Mouse (Mus musculus) left cerebral cortex, adult 8-10 months (tissue): ENCODE measurements at regions not wholly inside any gene's neighbourhood (a gene's known extent, or its start where the extent isn't known, plus 50 kb on each side); places are given as distances from the start of the nearest gene placed in this dataset.
"Not testable (repeated sequence)": the region's sequence is repeated elsewhere in the genome, so short reads cannot be mapped to it uniquely, and the experiment has no call there.

Experiments
- DNase-seq, 2 experiments: peaks; one replicate each; pipeline ENCODE4 v3.0.0; 2022; ENCODE audit warnings: low spot score in 2 of 2

DNA sequence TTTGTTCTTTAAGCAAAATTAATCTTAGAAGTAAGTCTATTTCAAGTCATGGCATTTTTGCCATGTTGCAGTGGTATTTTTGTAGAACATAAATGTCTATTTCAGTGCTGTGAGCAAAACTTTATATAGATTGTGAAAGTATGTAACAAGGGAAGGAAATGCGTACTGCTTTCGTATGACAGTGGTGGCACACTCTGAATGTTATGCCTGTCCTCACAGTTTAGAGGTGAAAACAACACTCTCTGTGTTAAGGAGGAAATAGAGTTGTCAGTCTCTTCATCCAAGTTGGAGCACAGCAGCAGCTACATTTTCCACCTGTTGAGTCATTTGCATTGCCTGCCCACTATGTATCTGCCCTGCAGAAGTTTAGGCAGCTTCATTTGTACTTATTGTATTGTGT is 550.0 kb upstream of the Gm10801 start:
- DNase-seq = no peak

DNA sequence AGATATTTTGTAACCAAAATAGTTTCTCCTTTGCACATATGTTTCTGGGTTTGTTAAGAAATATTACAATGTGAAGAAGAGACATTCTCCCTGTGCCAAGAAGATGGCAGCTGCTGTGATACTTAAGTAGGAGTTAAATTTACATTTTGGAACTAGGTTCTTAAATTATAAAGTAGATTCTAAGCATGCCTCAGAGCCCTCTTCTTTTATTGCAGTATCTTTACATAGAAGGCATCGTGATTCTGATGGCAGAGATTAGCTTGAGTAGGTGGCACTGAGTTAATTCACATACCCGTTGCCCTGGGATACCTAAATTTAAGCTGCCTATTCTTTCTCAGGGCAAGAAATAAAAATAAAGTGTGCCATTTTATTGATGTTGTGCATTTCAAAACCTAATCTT is 538.6 kb upstream of the Gm10801 start:
- peak in 1 of 2 experiments; percentile 71 for DNase-seq

DNA sequence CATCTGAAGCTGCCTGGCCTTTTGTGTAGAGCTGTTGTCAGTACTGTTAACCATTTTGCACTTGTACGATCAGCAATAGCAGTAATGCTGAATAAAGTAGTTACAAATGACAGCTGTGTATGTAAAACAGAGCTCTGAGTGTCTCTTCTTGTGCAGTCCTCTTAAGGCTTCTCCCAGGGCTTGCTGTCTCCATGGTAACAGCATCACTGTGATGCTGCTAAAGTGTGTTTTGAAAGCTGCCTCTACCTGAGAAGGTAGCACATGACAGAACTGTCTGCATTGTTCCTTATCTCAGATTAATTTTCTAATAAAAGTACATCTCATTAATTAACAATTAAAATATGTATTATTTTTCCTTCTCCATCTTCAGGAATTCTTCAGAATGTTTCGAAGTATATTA is 537.4 kb upstream of the Gm10801 start:
- DNase-seq = peak in 1 of 2 experiments; percentile 14

DNA sequence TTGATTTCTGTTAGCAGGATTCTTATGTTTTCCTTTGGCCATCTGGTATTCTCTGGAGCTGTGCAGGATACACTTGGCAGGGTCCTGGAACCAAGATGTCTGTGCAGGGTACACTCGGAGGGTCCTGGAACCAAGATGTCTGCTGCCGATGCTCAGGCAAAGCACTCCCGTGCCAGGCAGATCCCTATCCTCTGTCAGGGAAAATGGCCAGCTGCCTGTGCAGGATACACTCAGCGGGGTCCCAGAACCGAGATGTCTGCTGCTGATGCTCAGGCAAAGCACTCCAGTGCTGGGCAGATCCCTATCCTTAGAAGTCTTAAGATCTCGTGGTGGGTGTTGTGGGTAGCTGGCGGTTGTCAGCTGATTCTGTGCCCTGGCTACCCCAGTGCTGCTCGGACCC is 521.6 kb upstream of the Gm10801 start:
- not testable (repeated sequence) for DNase-seq

- no peak for DNase-seq
These were observed 518.3 kb upstream of the Gm10801 start for GRCm38 (mm10) chr2:98143711-98144110.
